Mouse (Mus musculus): ENCODE data around the gene Eno3.

- TF ChIP-seq CTCF (IDR thresholded peaks at IDR 0.05; ENCODE audit: insufficient read depth, low read length) (peak; percentile 30; the same call in 1 of the 2 replicates), POLR2A (IDR thresholded peaks at IDR 0.05; ENCODE audit: borderline replicate concordance, extremely low read depth, low read depth, low read length) (no peak)
Observed at GRCm38 (mm10) chr11:70608381-70609066, 48.5 kb upstream of the Eno3 start.
